Mouse (Mus musculus): ENCODE data around the gene Igf2bp3. TPM values are rescaled to one million over a fixed set of nuclear protein-coding genes. Genes with fewer than 3 reads are reported as not detected.

Igf2bp3 gene
- total RNA-seq, 2 experiments from 2014 or later, result 4.3 to 5.5 TPM

- no peak for DNase-seq
Observed at GRCm38 (mm10) chr6:49174616-49175015, 40.1 kb downstream of the Igf2bp3 start.

DNA sequence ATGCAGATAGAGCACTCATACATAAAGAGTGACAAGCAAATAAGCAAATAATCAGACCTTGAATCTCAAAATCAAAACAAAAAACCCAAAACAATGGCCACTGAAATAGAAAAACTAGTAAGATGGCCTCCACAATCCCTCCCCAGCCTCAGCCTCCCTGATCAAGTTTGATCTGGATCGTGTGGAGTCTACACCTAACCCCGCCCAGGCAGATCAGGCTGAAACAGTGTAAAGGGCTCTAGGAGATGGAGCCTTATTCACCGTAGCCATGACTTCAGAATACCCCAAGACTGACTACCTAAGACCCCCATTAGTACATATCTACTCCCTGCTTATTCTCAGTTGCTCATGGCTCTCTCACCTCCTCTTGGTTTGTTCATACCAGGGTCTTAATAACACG, 41.1 kb downstream of the Igf2bp3 start:
- DNase-seq, result no peak

DNA sequence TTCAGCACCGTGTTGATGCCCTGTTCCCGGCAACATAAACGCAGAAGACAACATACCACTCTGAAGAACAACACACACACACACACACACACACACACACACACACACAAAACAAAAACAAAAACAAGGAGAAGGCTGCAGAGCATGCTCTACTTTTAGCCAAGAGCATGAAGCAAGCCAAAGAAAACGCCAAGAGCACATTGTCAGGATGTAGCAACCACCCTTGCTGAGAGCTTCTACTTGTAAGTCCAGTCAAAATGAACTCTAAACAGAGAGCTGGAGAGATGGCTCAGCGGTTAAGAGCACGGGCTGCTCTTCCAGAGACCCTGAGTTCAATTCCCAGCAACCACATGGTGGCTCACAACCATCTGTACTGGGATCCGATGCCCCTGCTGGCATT, 41.5 kb downstream of the Igf2bp3 start:
- no peak for DNase-seq

GRCm38 (mm10) chr6:49171216-49171615, 43.5 kb downstream of the Igf2bp3 start:
- DNase-seq, result no peak

DNA sequence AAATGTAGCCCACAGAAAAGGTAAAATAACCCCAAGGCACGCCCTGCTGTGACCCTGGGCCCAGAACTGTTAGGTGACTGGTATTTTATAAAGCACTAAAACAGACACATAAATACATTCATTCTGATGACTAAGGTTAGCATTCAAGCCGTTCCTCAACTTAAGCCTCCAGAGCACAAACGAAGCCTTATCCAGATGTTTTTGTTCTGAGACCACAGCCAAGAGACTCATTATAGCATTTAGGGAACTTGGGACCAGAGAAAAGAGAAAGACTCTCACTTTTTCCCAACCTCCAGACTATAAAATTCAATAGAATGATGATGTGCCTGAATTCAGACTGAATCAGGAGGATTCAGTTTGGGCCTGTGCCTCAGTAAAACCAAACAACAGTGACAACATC, 46.1 kb downstream of the Igf2bp3 start:
- DNase-seq, result no peak

- DNase-seq, result no peak
Observed at GRCm38 (mm10) chr6:49167406-49167805, 47.4 kb downstream of the Igf2bp3 start.

- no peak for DNase-seq
Observed at GRCm38 (mm10) chr6:49166318-49166717, 48.4 kb downstream of the Igf2bp3 start.

GRCm38 (mm10) chr6:49165855-49166254, 48.9 kb downstream of the Igf2bp3 start:
- DNase-seq, result no peak

GRCm38 (mm10) chr6:49165101-49165500, 49.7 kb downstream of the Igf2bp3 start:
- peak; percentile 14 for DNase-seq

- DNase-seq, result no peak
Observed at GRCm38 (mm10) chr6:49164701-49165100, 50.1 kb downstream of the Igf2bp3 start.

DNA sequence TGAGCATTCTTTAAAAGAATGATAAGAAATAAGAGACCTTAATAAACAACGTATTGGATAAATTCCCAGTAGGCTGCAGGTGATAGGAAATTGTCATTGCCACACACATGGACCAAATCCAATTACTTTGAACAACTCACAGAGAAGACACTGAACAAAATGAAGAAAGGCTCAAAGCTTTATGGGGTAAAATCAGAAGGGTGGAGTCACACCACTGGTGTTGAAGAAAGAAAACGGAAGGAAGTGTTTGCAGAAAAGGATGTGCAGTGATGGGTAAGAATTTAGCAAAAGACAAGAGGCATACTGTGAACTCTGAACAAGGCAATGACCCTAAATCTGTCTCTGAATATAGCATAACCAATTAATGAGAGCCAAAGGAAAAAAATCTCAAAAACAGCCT, 54.8 kb downstream of the Igf2bp3 start:
- DNase-seq, result no peak

- DNase-seq, result peak; percentile 40
Observed at GRCm38 (mm10) chr6:49156826-49157175, 58.0 kb downstream of the Igf2bp3 start.

DNA sequence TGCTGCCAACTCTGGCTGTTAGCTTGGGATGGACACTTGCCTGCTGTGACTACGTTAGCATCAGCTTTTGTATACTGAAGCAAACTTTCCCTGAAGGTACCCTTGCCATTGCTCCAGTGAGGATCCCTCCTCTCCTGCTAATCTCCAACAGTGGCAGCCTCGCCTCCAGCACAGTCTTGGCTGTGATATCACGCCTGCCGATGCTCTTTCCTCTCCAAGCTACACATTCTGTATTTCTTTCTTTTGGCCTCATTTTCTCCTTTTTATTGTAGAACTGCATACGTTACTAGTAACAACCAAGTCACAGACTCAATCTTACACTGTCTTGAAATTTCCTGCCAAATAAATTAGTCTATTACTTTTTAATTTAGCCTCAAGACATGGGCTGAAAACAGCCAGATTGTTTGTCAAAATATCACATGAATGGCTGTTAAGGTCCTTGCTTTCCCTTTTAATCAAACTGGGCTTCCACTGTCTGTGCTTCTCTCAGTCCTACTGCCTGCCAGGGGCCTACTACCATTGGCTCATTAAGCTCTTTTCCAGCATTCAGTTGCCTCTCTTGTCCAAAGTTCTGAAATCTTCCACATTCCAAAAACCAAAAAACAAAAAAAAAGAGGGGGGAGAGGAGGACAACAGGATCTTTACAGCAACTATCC, 58.5 kb downstream of the Igf2bp3 start:
- DNase-seq, result no peak

- DNase-seq, result no peak
Observed at GRCm38 (mm10) chr6:49151465-49151864, 63.3 kb downstream of the Igf2bp3 start.

DNA sequence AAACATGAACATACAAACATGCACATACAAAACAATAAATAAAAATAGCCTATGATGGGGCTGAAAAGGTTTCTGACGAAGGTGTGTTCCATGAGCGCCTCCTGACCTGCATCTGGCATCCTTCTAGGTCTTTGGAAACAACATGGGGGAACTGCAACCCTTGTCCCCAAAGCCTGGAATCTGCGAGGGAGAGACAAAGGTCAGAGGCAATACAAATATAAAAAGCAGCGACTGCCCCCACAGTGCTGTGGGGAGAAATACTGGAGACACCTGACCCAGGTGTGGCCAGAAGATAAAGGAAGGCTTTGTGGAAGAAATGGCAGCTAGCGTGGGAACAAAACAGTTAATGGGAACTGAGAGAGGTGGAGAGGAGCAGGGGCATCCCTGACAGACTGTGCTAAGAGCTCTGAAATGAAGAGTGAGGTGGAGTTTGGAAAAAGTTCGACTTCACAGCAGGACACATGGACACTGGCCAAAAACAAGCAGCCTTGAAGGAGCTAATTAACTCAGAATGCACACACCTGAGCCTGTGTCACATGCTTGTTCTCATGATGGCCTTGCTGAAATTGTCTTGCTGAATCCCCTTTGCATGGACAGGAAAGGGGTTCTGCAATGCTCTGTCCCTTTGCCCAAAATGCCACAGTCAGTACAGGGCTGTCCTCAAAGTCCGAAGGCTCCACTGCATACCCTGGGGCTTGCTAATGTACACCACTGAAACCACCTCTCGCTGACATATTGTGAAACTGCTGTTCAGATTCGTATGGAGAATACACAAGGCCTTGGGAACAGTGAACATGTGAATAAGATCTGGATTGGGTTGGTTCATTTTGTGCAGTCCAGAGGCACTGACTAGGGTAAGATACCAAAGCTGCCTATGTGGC, 64.2 kb downstream of the Igf2bp3 start:
- no peak for DNase-seq

DNA sequence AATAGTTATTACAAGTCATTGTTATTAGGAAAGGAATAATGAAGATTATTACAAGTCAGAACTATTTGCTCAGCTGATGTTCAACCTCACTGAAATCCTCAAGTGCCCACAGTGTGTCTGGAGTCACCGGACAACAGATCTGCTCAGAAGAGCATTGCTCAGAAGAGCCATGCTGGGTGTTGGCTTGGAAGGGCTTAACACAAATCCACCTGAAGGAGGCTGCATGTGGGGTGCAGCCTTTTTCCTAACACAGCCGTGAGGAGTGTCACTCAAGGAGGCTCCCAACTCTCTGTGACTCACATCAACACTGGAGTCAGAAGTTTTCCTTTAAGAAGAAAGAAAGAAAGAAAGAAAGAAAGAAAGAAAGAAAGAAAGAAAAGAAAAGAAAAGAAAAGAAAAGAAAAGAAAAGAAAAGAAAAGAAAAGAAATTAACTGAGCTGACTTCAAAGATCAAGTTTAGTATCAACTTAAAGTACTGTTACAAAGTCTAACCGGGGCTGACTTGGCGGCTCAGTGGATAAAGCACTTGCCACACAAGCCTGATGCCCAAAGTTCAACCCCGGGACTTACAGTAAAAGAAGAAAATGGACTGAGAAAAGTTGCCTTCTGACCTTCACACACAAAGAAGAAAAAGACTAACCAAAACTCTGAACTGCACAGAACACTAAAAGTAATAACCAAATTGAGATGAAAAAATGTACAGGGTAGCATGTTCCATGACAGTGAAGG, 65.4 kb downstream of the Igf2bp3 start:
- no peak for DNase-seq

GRCm38 (mm10) chr6:49148781-49149180, 66.0 kb downstream of the Igf2bp3 start:
- DNase-seq, result no peak

- no peak for DNase-seq
Observed at GRCm38 (mm10) chr6:49148368-49148767, 66.4 kb downstream of the Igf2bp3 start.

DNA sequence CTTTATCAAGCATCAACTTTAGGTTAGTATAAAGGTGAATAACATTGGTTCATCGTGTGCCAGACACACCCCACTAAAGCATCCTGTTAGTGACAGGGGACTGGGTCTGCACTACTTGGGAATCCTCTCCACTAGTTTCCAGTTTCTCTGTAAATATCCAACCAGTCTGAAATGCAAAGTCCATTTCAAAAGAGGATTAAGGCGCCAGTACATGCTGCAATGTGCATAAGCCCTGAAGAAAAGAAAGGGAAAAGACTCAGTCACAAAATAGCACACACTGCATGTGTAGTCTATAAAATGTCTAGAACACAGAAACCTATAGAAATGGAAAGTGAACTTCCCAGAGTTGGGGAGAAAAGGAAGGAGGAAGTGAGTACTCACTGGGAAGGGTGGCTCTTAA, 68.3 kb downstream of the Igf2bp3 start:
- DNase-seq, result no peak

DNA sequence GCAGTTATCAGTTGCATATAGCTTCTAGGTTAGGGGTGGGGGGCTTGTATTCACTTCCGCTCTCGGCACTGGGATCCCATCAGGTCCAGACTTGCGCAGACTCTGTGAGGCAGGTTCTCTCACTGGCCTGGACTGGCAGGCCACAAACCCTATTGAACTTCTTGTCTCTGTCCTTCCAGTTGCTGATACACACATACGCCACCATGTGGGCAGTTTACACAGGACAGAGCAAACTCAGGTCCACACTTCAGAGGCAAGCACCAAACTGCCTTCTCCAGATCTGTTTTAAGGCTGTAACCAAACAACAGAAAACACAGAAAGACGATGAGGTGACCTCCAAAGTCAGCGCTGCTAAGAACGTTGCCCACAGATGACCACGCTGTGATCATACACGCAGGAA, 72.3 kb downstream of the Igf2bp3 start:
- peak; percentile 10 for DNase-seq

GRCm38 (mm10) chr6:49141125-49141524, 73.6 kb downstream of the Igf2bp3 start:
- DNase-seq, result no peak

- DNase-seq, result no peak
Observed at GRCm38 (mm10) chr6:49138159-49139051, 76.4 kb downstream of the Igf2bp3 start.

Data from gastrocnemius, postnatal 10 days (tissue).